Mouse (Mus musculus): ENCODE results near the gene Drp2.

- TF ChIP-seq CTCF (conservative IDR thresholded peaks at IDR 0.05; ENCODE audit: low read length): no peak
- no peak for TF ChIP-seq POU5F1 (IDR thresholded peaks at IDR 0.05; ENCODE audit: borderline replicate concordance, low read length)
- no peak for TF ChIP-seq NANOG (IDR thresholded peaks at IDR 0.05; ENCODE audit: borderline replicate concordance, low read length)
Observed at GRCm38 (mm10) chrX:134474988-134475710, 70.8 kb downstream of the Drp2 start.
